Mouse (Mus musculus) erythroid progenitor cell, adult 5-6 weeks (primary cell): ENCODE data around the gene Ovol2. TPM values are rescaled to one million over a fixed set of nuclear protein-coding genes. Genes with fewer than 3 reads are reported as not detected.

Experiments
- ATAC-seq: replicated peaks from 2 replicates; pipeline ENCODE4 v1.8.0; 2016; ENCODE audit warnings: moderate number of reproducible peaks, mild to moderate bottlenecking, moderate TSS enrichment, inconsistent platforms; ENCODE audit not compliant: poor library complexity, low FRiP score, severe bottlenecking
- total RNA-seq, 2 experiments: library from RNA; stranded (forward) in 1 of 2; stranded (reverse) in 1 of 2; fragments of 150-400 nt in 1 of 2; fragments of 186-747, 209-891 nt in 1 of 2; gene quantifications; 2 replicates each; pipeline versions ENCODE4 v1.2.3 to v1.2.4; 2015 to 2017; ENCODE audit warnings: low replicate concordance in 2 of 2

The Ovol2 gene
- total RNA-seq, 2 experiments from 2014 or later, result not detected

GRCm38 (mm10) chr2:144269306-144269650, 62.7 kb downstream of the Ovol2 start:
- no peak for ATAC-seq

- ATAC-seq, result no peak
Measured at GRCm38 (mm10) chr2:144268446-144269305, 63.3 kb downstream of the Ovol2 start.

- no peak for ATAC-seq
Measured at GRCm38 (mm10) chr2:144267731-144268015, 64.3 kb downstream of the Ovol2 start.

- no peak for ATAC-seq
Measured at GRCm38 (mm10) chr2:144267004-144267730, 64.8 kb downstream of the Ovol2 start.

GRCm38 (mm10) chr2:144265916-144266683, 65.8 kb downstream of the Ovol2 start:
- ATAC-seq, result no peak

GRCm38 (mm10) chr2:144265120-144265488, 66.8 kb downstream of the Ovol2 start:
- no peak for ATAC-seq

- no peak for ATAC-seq
Measured at GRCm38 (mm10) chr2:144264398-144265119, 67.4 kb downstream of the Ovol2 start.

GRCm38 (mm10) chr2:144262837-144263236, 69.1 kb downstream of the Ovol2 start:
- ATAC-seq, result no peak

Other genes with a start within 250 kb of the Ovol2 start
- gene Mgme1, start 61.5 kb downstream of the Ovol2 start, total RNA-seq (2015; ENCODE audit: low replicate concordance), result 4.2 and 5.4 TPM in 2 replicates
- 1.4 and 3.2 TPM in 2 replicates for gene Mgme1, start 61.5 kb downstream of the Ovol2 start, total RNA-seq (2017; ENCODE audit: low replicate concordance)
- 93.7 and 130 TPM in 2 replicates for gene Snx5, start 61.2 kb downstream of the Ovol2 start, total RNA-seq (2015; ENCODE audit: low replicate concordance)
- 86.1 and 115 TPM in 2 replicates for gene Snx5, start 61.2 kb downstream of the Ovol2 start, total RNA-seq (2017; ENCODE audit: low replicate concordance)
- gene Kat14, start 36.8 kb upstream of the Ovol2 start, total RNA-seq (2015; ENCODE audit: low replicate concordance), result 10.5 and 16.6 TPM in 2 replicates
- 11.7 and 23.0 TPM in 2 replicates for gene Kat14, start 36.8 kb upstream of the Ovol2 start, total RNA-seq (2017; ENCODE audit: low replicate concordance)
- gene Pet117, start 36.9 kb upstream of the Ovol2 start, total RNA-seq (2015; ENCODE audit: low replicate concordance), result not detected in 2 replicates
- 12.1 TPM in 1 of 2 replicates, not detected in the other for gene Pet117, start 36.9 kb upstream of the Ovol2 start, total RNA-seq (2017; ENCODE audit: low replicate concordance)
- not detected in 2 replicates for gene Dzank1, start 195.3 kb upstream of the Ovol2 start, total RNA-seq (2015; ENCODE audit: low replicate concordance)
- not detected in 2 replicates for gene Dzank1, start 195.3 kb upstream of the Ovol2 start, total RNA-seq (2017; ENCODE audit: low replicate concordance)
- gene Polr3f, start 195.6 kb upstream of the Ovol2 start, total RNA-seq (2015; ENCODE audit: low replicate concordance), result 5.4 and 9.2 TPM in 2 replicates
- 3.5 and 15.9 TPM in 2 replicates for gene Polr3f, start 195.6 kb upstream of the Ovol2 start, total RNA-seq (2017; ENCODE audit: low replicate concordance)
- 1.7 and 5.0 TPM in 2 replicates for gene Rbbp9, start 218.7 kb upstream of the Ovol2 start, total RNA-seq (2015; ENCODE audit: low replicate concordance)
- 0.38 and 2.1 TPM in 2 replicates for gene Rbbp9, start 218.7 kb upstream of the Ovol2 start, total RNA-seq (2017; ENCODE audit: low replicate concordance)
- gene Sec23b, start 224.1 kb upstream of the Ovol2 start, total RNA-seq (2015; ENCODE audit: low replicate concordance), result 28.9 and 47.6 TPM in 2 replicates
- 30.0 and 41.5 TPM in 2 replicates for gene Sec23b, start 224.1 kb upstream of the Ovol2 start, total RNA-seq (2017; ENCODE audit: low replicate concordance)